Mouse (Mus musculus) forebrain, embryonic 12.5 days (tissue): ENCODE measurements around the gene Cry2. TPM values are rescaled to one million over a fixed set of nuclear protein-coding genes. Genes with fewer than 3 reads are reported as not detected.

Experiments
- ATAC-seq: fragments of 200-750 bp; cut with Nextera tagmentation; 2 replicates; pipeline ENCODE4 v1.8.0; 2017; ENCODE audit warnings: moderate TSS enrichment; ENCODE audit not compliant: low FRiP score
- H3K27ac ChIP-seq: fragments of 300-500 bp; sonication (generic); 2 replicates; pipeline ENCODE4 v1.5.1; 2016; ENCODE audit warnings: mild to moderate bottlenecking
- H3K27me3 ChIP-seq: fragments of 300-500 bp; sonication (generic); 2 replicates; pipeline ENCODE4 v1.6.1; 2016; ENCODE audit warnings: mild to moderate bottlenecking
- H3K36me3 ChIP-seq: fragments of 300-500 bp; sonication (generic); replicated peaks from 2 replicates; pipeline ENCODE4 v1.6.1; 2016; ENCODE audit warnings: mild to moderate bottlenecking
- H3K4me1 ChIP-seq: fragments of 300-500 bp; sonication (generic); 2 replicates; pipeline ENCODE4 v1.6.1; 2016
- H3K4me2 ChIP-seq: fragments of 300-500 bp; sonication (generic); 2 replicates; pipeline ENCODE4 v1.6.1; 2016; ENCODE audit warnings: mild to moderate bottlenecking, moderate library complexity
- H3K4me3 ChIP-seq: fragments of 300-500 bp; sonication (generic); replicated peaks from 2 replicates; pipeline ENCODE4 v1.5.1; 2016; ENCODE audit warnings: mild to moderate bottlenecking
- H3K9ac ChIP-seq: fragments of 300-500 bp; sonication (generic); 2 replicates; pipeline ENCODE4 v1.6.1; 2016; ENCODE audit warnings: mild to moderate bottlenecking
- H3K9me3 ChIP-seq: fragments of 300-500 bp; sonication (generic); 2 replicates; pipeline ENCODE4 v1.6.1; 2016
- WGBS: fragments of 180-500 bp; shearing (Covaris S2); methylation state at CpG from one replicate; pipeline ENCODE4 v1.1.7; 2016; 5-methylcytosine and 5-hydroxymethylcytosine counted together
- microRNA-seq: library from miRNA; unstranded; fragments of <30 nt; microRNA quantifications from one replicate; pipeline ENCODE4, GENCODE M21; 2017
- polyA plus RNA-seq: library from polyadenylated mRNA; unstranded; fragments of >200 nt; fragmentation: Nextera tagmentation; extraction: Ambion mirVana; gene quantifications from 2 replicates; pipeline ENCODE4 v1.2.1, GENCODE M21; 2016

The Cry2 gene
- polyA plus RNA-seq, 1 experiment from 2014 or later, result 31.2 TPM

- no peak overlapping the region for H3K4me3 ChIP-seq
- H3K9me3 ChIP-seq, result no peaks in the 10 kb centered on the region
- peaks cover 33% of the 10 kb centered on the region for H3K27me3 ChIP-seq
- WGBS, result 46% methylated on average over 20 of the region's 20 CpGs
- H3K4me2 ChIP-seq, result no peak overlapping the region
- no peak for ATAC-seq
- H3K36me3 ChIP-seq, result peaks cover 21% of the 10 kb centered on the region
- H3K27ac ChIP-seq, result no peak overlapping the region
- peaks cover 32% of the 10 kb centered on the region for H3K4me1 ChIP-seq
- H3K9ac ChIP-seq, result no peak overlapping the region
Observed at GRCm38 (mm10) chr2:92367383-92368029, 66.3 kb downstream of the Cry2 start.

GRCm38 (mm10) chr2:92365568-92365967 is 68.3 kb downstream of the Cry2 start:
- H3K4me3 ChIP-seq, result no peak overlapping the region
- peaks cover 17% of the 10 kb centered on the region for H3K27me3 ChIP-seq
- ATAC-seq, result no peak
- peaks cover 30% of the 10 kb centered on the region for H3K36me3 ChIP-seq
- peaks cover 12% of the 10 kb centered on the region for H3K4me1 ChIP-seq
- H3K9me3 ChIP-seq, result no peaks in the 10 kb centered on the region
- no peak overlapping the region for H3K9ac ChIP-seq
- H3K4me2 ChIP-seq, result no peak overlapping the region
- 92% methylated on average over 10 of the region's 10 CpGs for WGBS
- H3K27ac ChIP-seq, result no peak overlapping the region

GRCm38 (mm10) chr2:92364086-92364485 is 69.8 kb downstream of the Cry2 start:
- H3K9ac ChIP-seq, result no peak overlapping the region
- H3K36me3 ChIP-seq, result peaks cover 45% of the 10 kb centered on the region
- ATAC-seq, result no peak
- H3K4me2 ChIP-seq, result no peak overlapping the region
- H3K9me3 ChIP-seq, result no peaks in the 10 kb centered on the region
- 0 out of 2 replicates have a peak, but pooled peaks cover under 1% of the 10 kb centered on the region for H3K4me1 ChIP-seq
- H3K27me3 ChIP-seq, result peaks cover 2% of the 10 kb centered on the region; the same call in 1 of the 2 replicates
- WGBS, result 89% methylated on average over 4 of the region's 4 CpGs
- H3K27ac ChIP-seq, result no peak overlapping the region
- H3K4me3 ChIP-seq, result no peak overlapping the region

GRCm38 (mm10) chr2:92362571-92363228 is 71.1 kb downstream of the Cry2 start:
- Histone ChIP-seq H3K9ac (no peak overlapping the region), H3K4me3 (no peak overlapping the region), H3K4me1 (no peaks in the 10 kb centered on the region), H3K4me2 (no peak overlapping the region), H3K27me3 (no peaks in the 10 kb centered on the region), H3K27ac (no peak overlapping the region), H3K36me3 (peaks cover 59% of the 10 kb centered on the region), H3K9me3 (no peaks in the 10 kb centered on the region)
- ATAC-seq, result no peak
- 95% methylated on average over 6 of the region's 6 CpGs for WGBS

GRCm38 (mm10) chr2:92361795-92362194 is 72.0 kb downstream of the Cry2 start:
- Histone ChIP-seq H3K4me3 (no peak overlapping the region), H3K36me3 (peaks cover 68% of the 10 kb centered on the region), H3K4me1 (no peaks in the 10 kb centered on the region), H3K9ac (no peak overlapping the region), H3K9me3 (no peaks in the 10 kb centered on the region), H3K4me2 (no peak overlapping the region), H3K27me3 (no peaks in the 10 kb centered on the region), H3K27ac (no peak overlapping the region)
- 85% methylated on average over 8 of the region's 8 CpGs for WGBS
- ATAC-seq, result no peak

- Histone ChIP-seq H3K27me3 (no peaks in the 10 kb centered on the region), H3K4me3 (no peak overlapping the region), H3K4me1 (no peaks in the 10 kb centered on the region), H3K9ac (no peak overlapping the region), H3K36me3 (peaks cover 73% of the 10 kb centered on the region), H3K27ac (no peak overlapping the region), H3K9me3 (no peaks in the 10 kb centered on the region), H3K4me2 (no peak overlapping the region)
- ATAC-seq, result no peak; the same call in 1 of the 2 replicates
- 20% methylated on average over 12 of the region's 12 CpGs for whole genome bisulfite sequencing
Observed at GRCm38 (mm10) chr2:92360893-92361292, 73.0 kb downstream of the Cry2 start.

- H3K36me3 ChIP-seq, result peaks cover 69% of the 10 kb centered on the region
- no peaks in the 10 kb centered on the region for H3K4me1 ChIP-seq
- no peaks in the 10 kb centered on the region for H3K27me3 ChIP-seq
- no peak for ATAC-seq
- H3K27ac ChIP-seq, result no peak overlapping the region
- no peak overlapping the region for H3K4me2 ChIP-seq
- no peak overlapping the region for H3K9ac ChIP-seq
- no peaks in the 10 kb centered on the region for H3K9me3 ChIP-seq
- WGBS, result 77% methylated on average over 25 of the region's 25 CpGs
- no peak overlapping the region for H3K4me3 ChIP-seq
Observed at GRCm38 (mm10) chr2:92360186-92360823, 73.5 kb downstream of the Cry2 start.

- H3K4me1 ChIP-seq, result no peaks in the 10 kb centered on the region
- no peak for ATAC-seq
- H3K9me3 ChIP-seq, result no peaks in the 10 kb centered on the region
- H3K4me3 ChIP-seq, result no peak overlapping the region
- H3K27me3 ChIP-seq, result no peaks in the 10 kb centered on the region
- no peak overlapping the region for H3K9ac ChIP-seq
- no peak overlapping the region for H3K4me2 ChIP-seq
- H3K36me3 ChIP-seq, result peaks cover 73% of the 10 kb centered on the region
- no peak overlapping the region for H3K27ac ChIP-seq
- WGBS, result 93% methylated on average over 2 of the region's 2 CpGs
Observed at GRCm38 (mm10) chr2:92359301-92359700, 74.5 kb downstream of the Cry2 start.

- no peak overlapping the region for H3K27ac ChIP-seq
- H3K4me1 ChIP-seq, result peaks cover 7% of the 10 kb centered on the region; the same call in 1 of the 2 replicates
- peaks cover 73% of the 10 kb centered on the region for H3K36me3 ChIP-seq
- H3K27me3 ChIP-seq, result no peaks in the 10 kb centered on the region
- H3K4me3 ChIP-seq, result no peak overlapping the region
- WGBS, result 79% methylated on average over 6 of the region's 6 CpGs
- no peak overlapping the region for H3K4me2 ChIP-seq
- ATAC-seq, result no peak
- H3K9me3 ChIP-seq, result no peaks in the 10 kb centered on the region
- H3K9ac ChIP-seq, result no peak overlapping the region
Observed at GRCm38 (mm10) chr2:92354224-92354623, 79.6 kb downstream of the Cry2 start.

Small RNA genes lying within 50 kb of the gene (microRNA-seq; reads per million reads assigned to microRNA genes)
- not detected for gene Mir7000

Other genes with a start within 250 kb of the Cry2 start
- gene Pex16, start 59.4 kb downstream of the Cry2 start, polyA plus RNA-seq, result 22.8 and 24.2 TPM in 2 replicates
- gene Large2, start 59.2 kb downstream of the Cry2 start, polyA plus RNA-seq, result 5.3 and 5.5 TPM in 2 replicates
- 5.6 and 6.8 TPM in 2 replicates for gene 1700029I15Rik, start 51.5 kb downstream of the Cry2 start, polyA plus RNA-seq
- 83.2 and 83.5 TPM in 2 replicates for gene Mapk8ip1, start 32.8 kb downstream of the Cry2 start, polyA plus RNA-seq
- 9.5 and 10.0 TPM in 2 replicates for gene Slc35c1, start 26.5 kb upstream of the Cry2 start, polyA plus RNA-seq
- 11.8 and 12.1 TPM in 2 replicates for gene Chst1, start 165.7 kb upstream of the Cry2 start, polyA plus RNA-seq